Mouse (Mus musculus) forebrain, embryonic 15.5 days (tissue): ENCODE results near the gene Prss36. TPM values are rescaled to one million over a fixed set of nuclear protein-coding genes. Genes with fewer than 3 reads are reported as not detected.
"Not testable (repeated sequence)": the region's sequence is repeated elsewhere in the genome, so short reads cannot be mapped to it uniquely, and the experiment has no call there.

Experiments
- ATAC-seq: fragments of 200-750 bp; cut with Nextera tagmentation; replicated peaks from 2 replicates; pipeline ENCODE4 v1.8.0; 2017; ENCODE audit warnings: mild to moderate bottlenecking, moderate TSS enrichment, moderate library complexity
- H3K27ac ChIP-seq: fragments of 300-500 bp; sonication (generic); replicated peaks from 2 replicates; pipeline ENCODE4 v1.5.1; 2015; ENCODE audit warnings: mild to moderate bottlenecking, inconsistent platforms
- H3K27me3 ChIP-seq: fragments of 300-500 bp; sonication (generic); 2 replicates; pipeline ENCODE4 v1.6.1; 2015; ENCODE audit warnings: inconsistent platforms
- H3K36me3 ChIP-seq: fragments of 300-500 bp; sonication (generic); 2 replicates; pipeline ENCODE4 v1.6.1; 2015; ENCODE audit warnings: mild to moderate bottlenecking, inconsistent platforms
- H3K4me1 ChIP-seq: fragments of 300-500 bp; sonication (generic); 2 replicates; pipeline ENCODE4 v1.6.1; 2015; ENCODE audit warnings: inconsistent platforms
- H3K4me2 ChIP-seq: fragments of 300-500 bp; sonication (generic); replicated peaks from 2 replicates; pipeline ENCODE4 v1.6.1; 2015; ENCODE audit warnings: mild to moderate bottlenecking, inconsistent platforms
- H3K4me3 ChIP-seq: fragments of 300-500 bp; sonication (generic); 2 replicates; pipeline ENCODE4 v1.5.1; 2015; ENCODE audit warnings: mild to moderate bottlenecking, inconsistent platforms
- H3K9ac ChIP-seq: fragments of 300-500 bp; sonication (generic); replicated peaks from 2 replicates; pipeline ENCODE4 v1.6.1; 2015; ENCODE audit warnings: mild to moderate bottlenecking, inconsistent platforms
- H3K9me3 ChIP-seq: fragments of 300-500 bp; sonication (generic); 2 replicates; pipeline ENCODE4 v1.6.1; 2016; ENCODE audit warnings: inconsistent platforms
- WGBS: fragments of 180-500 bp; shearing (Covaris S2); methylation state at CpG from one replicate; pipeline ENCODE4 v1.1.7; 2015; ENCODE audit warnings: mixed read lengths; 5-methylcytosine and 5-hydroxymethylcytosine counted together
- polyA plus RNA-seq: library from polyadenylated mRNA; unstranded; fragments of >200 nt; fragmentation: Nextera tagmentation; extraction: Ambion mirVana; gene quantifications from 2 replicates; pipeline ENCODE4 v1.2.1, GENCODE M21; 2015

Prss36 gene
- polyA plus RNA-seq, 1 experiment from 2014 or later, result 9.6 TPM

GRCm38 (mm10) chr7:127897542-127897941, 49.0 kb downstream of the Prss36 start:
- Histone ChIP-seq H3K36me3 (0 out of 2 replicates have a peak, but pooled peaks cover 5% of the 10 kb centered on the region), H3K9me3 (no peaks in the 10 kb centered on the region), H3K4me3 (no peak overlapping the region), H3K27ac (no peak overlapping the region), H3K27me3 (no peaks in the 10 kb centered on the region), H3K9ac (no peak overlapping the region), H3K4me1 (peaks cover 9% of the 10 kb centered on the region), H3K4me2 (no peak overlapping the region)
- 91% methylated on average over 7 of the region's 7 CpGs for WGBS
- ATAC-seq, result no peak

- Histone ChIP-seq H3K9me3 (no peaks in the 10 kb centered on the region), H3K4me2 (no peak overlapping the region), H3K9ac (no peak overlapping the region), H3K36me3 (0 out of 2 replicates have a peak, but pooled peaks cover 8% of the 10 kb centered on the region), H3K4me1 (peaks cover 9% of the 10 kb centered on the region), H3K4me3 (no peak overlapping the region), H3K27ac (no peak overlapping the region), H3K27me3 (no peaks in the 10 kb centered on the region)
- no peak for ATAC-seq
- 60% methylated on average over 13 of the region's 13 CpGs for WGBS
Measured at GRCm38 (mm10) chr7:127896384-127896783, 50.1 kb downstream of the Prss36 start.

- Histone ChIP-seq H3K4me2 (peak overlapping the region; percentile 68; the same call in 1 of the 2 replicates), H3K4me3 (peak overlapping the region; percentile 62), H3K27ac (peak overlapping the region; percentile 35; the same call in 1 of the 2 replicates)
- H3K4me1 ChIP-seq, H3K36me3 ChIP-seq, H3K9me3 ChIP-seq, H3K9ac ChIP-seq, ATAC-seq, H3K27me3 ChIP-seq: not testable (repeated sequence)
- WGBS, result 62% methylated on average over 7 of the region's 7 CpGs
Measured at GRCm38 (mm10) chr7:127895891-127896290, 50.6 kb downstream of the Prss36 start.

GRCm38 (mm10) chr7:127895442-127895841, 51.1 kb downstream of the Prss36 start, which contains the start of the genes Gm21974 and Vkorc1:
Gene Gm21974 (minus strand): TSS chr7:127895454.
Gene Vkorc1 (minus strand): TSS chr7:127895617.
- Histone ChIP-seq H3K9me3 (no peaks in the 10 kb centered on the region), H3K4me2 (peak within 1 kb of the TSS; percentile 68), H3K4me1 (peaks cover 9% of the 10 kb centered on the region), H3K9ac (peak within 1 kb of the TSS; percentile 54), H3K36me3 (0 out of 2 replicates have a peak, but pooled peaks cover 12% of the 10 kb centered on the region), H3K4me3 (peak within 1 kb of the TSS; percentile 62), H3K27ac (peak within 1 kb of the TSS; percentile 76), H3K27me3 (no peaks in the 10 kb centered on the region)
- ATAC-seq, result peak; percentile 98
- 0% methylated on average over 26 of the region's 26 CpGs for WGBS

- H3K27me3 ChIP-seq, result no peaks in the 10 kb centered on the region
- 87% methylated on average over 5 of the region's 5 CpGs for WGBS
- no peaks in the 10 kb centered on the region for H3K9me3 ChIP-seq
- H3K9ac ChIP-seq, result peak overlapping the region; percentile 54
- peaks cover 20% of the 10 kb centered on the region for H3K36me3 ChIP-seq
- peak overlapping the region; percentile 62 for H3K4me3 ChIP-seq
- H3K4me2 ChIP-seq, result peak overlapping the region; percentile 68
- ATAC-seq, result no peak
- no peak overlapping the region for H3K27ac ChIP-seq
- peaks cover 9% of the 10 kb centered on the region for H3K4me1 ChIP-seq
Measured at GRCm38 (mm10) chr7:127894480-127894879, 52.0 kb downstream of the Prss36 start.

- no peak within 1 kb of the TSS for H3K4me2 ChIP-seq
- WGBS, result 40% methylated on average over 4 of the region's 4 CpGs
- H3K9me3 ChIP-seq, result no peaks in the 10 kb centered on the region
- peaks cover 12% of the 10 kb centered on the region for H3K4me1 ChIP-seq
- H3K27me3 ChIP-seq, result no peaks in the 10 kb centered on the region
- no peak for ATAC-seq
- no peak within 1 kb of the TSS for H3K27ac ChIP-seq
- H3K4me3 ChIP-seq, result no peak within 1 kb of the TSS
- H3K9ac ChIP-seq, result no peak within 1 kb of the TSS
- H3K36me3 ChIP-seq, result peaks cover 56% of the 10 kb centered on the region
Measured at GRCm38 (mm10) chr7:127890798-127891197, 55.7 kb downstream of the Prss36 start, which contains the start of gene Prss53. Gene Prss53 (minus strand): TSS chr7:127890970.

GRCm38 (mm10) chr7:127888821-127889220, 57.7 kb downstream of the Prss36 start:
- WGBS, result 67% methylated on average over 3 of the region's 3 CpGs
- peaks cover 73% of the 10 kb centered on the region for H3K36me3 ChIP-seq

GRCm38 (mm10) chr7:127887781-127888180, 58.7 kb downstream of the Prss36 start:
- no peak overlapping the region for H3K27ac ChIP-seq
- H3K4me2 ChIP-seq, result no peak overlapping the region
- no peak overlapping the region for H3K9ac ChIP-seq
- H3K4me1 ChIP-seq, result peaks cover 21% of the 10 kb centered on the region
- ATAC-seq, result no peak
- H3K9me3 ChIP-seq, result no peaks in the 10 kb centered on the region
- H3K27me3 ChIP-seq, result no peaks in the 10 kb centered on the region
- 79% methylated on average over 3 of the region's 3 CpGs for WGBS
- H3K4me3 ChIP-seq, result no peak overlapping the region
- peaks cover 78% of the 10 kb centered on the region for H3K36me3 ChIP-seq

More at GRCm38 (mm10) chr7:127888821-127889220, 57.7 kb downstream of the Prss36 start:
- no peak overlapping the region for H3K27ac ChIP-seq
- H3K4me3 ChIP-seq, result no peak overlapping the region
- H3K9ac ChIP-seq, result no peak overlapping the region
- no peaks in the 10 kb centered on the region for H3K27me3 ChIP-seq
- peaks cover 12% of the 10 kb centered on the region for H3K4me1 ChIP-seq
- H3K9me3 ChIP-seq, result no peaks in the 10 kb centered on the region
- no peak overlapping the region for H3K4me2 ChIP-seq
- ATAC-seq, result no peak

- H3K36me3 ChIP-seq, result peaks cover 84% of the 10 kb centered on the region
- H3K27me3 ChIP-seq, result no peaks in the 10 kb centered on the region
- no peak overlapping the region for H3K4me3 ChIP-seq
- H3K9ac ChIP-seq, result no peak overlapping the region
- ATAC-seq, result no peak
- 86% methylated on average over 8 of the region's 8 CpGs for WGBS
- no peaks in the 10 kb centered on the region for H3K9me3 ChIP-seq
- no peak overlapping the region for H3K4me2 ChIP-seq
- H3K4me1 ChIP-seq, result peaks cover 25% of the 10 kb centered on the region
- no peak overlapping the region for H3K27ac ChIP-seq
Measured at GRCm38 (mm10) chr7:127887191-127887590, 59.3 kb downstream of the Prss36 start.

GRCm38 (mm10) chr7:127886551-127886950, 60.0 kb downstream of the Prss36 start:
- no peak overlapping the region for H3K27ac ChIP-seq
- no peaks in the 10 kb centered on the region for H3K9me3 ChIP-seq
- H3K4me1 ChIP-seq, result peaks cover 25% of the 10 kb centered on the region
- H3K4me2 ChIP-seq, result no peak overlapping the region
- no peak for ATAC-seq
- H3K4me3 ChIP-seq, result no peak overlapping the region
- 96% methylated on average over 6 of the region's 6 CpGs for WGBS
- H3K36me3 ChIP-seq, result peaks cover 87% of the 10 kb centered on the region
- no peak overlapping the region for H3K9ac ChIP-seq
- H3K27me3 ChIP-seq, result no peaks in the 10 kb centered on the region

GRCm38 (mm10) chr7:127885951-127886350, 60.6 kb downstream of the Prss36 start:
- no peaks in the 10 kb centered on the region for H3K9me3 ChIP-seq
- ATAC-seq, result no peak
- H3K4me1 ChIP-seq, result peaks cover 25% of the 10 kb centered on the region
- H3K4me2 ChIP-seq, result no peak overlapping the region
- no peak overlapping the region for H3K9ac ChIP-seq
- peaks cover 93% of the 10 kb centered on the region for H3K36me3 ChIP-seq
- no peak overlapping the region for H3K27ac ChIP-seq
- 72% methylated on average over 6 of the region's 6 CpGs for WGBS
- no peak overlapping the region for H3K4me3 ChIP-seq
- H3K27me3 ChIP-seq, result no peaks in the 10 kb centered on the region
